Mouse (Mus musculus): ENCODE results near the gene Krcc1. TPM values are rescaled to one million over a fixed set of nuclear protein-coding genes. Genes with fewer than 3 reads are reported as not detected.

The Krcc1 gene
- 10 to 100 TPM; 69.7 to 76.0 TPM for total RNA-seq (2021)
- long read RNA-seq, experiment 1, transcript Krcc1-203 (3 exons, 1,687 nt) = major isoform, 81 of 88 reads
- long read RNA-seq, experiment 1, partial matches to known transcripts = 0 of 88 reads
- long read RNA-seq, experiment 1, other reads (novel, unspliced or antisense) = 6 of 88 reads
- long read RNA-seq, experiment 2, transcript Krcc1-203 (3 exons, 1,687 nt) = major isoform, 38 of 42 reads
- long read RNA-seq, experiment 2, partial matches to known transcripts = 0 of 42 reads
- long read RNA-seq, experiment 2, other reads (novel, unspliced or antisense) = 3 of 42 reads

DNA sequence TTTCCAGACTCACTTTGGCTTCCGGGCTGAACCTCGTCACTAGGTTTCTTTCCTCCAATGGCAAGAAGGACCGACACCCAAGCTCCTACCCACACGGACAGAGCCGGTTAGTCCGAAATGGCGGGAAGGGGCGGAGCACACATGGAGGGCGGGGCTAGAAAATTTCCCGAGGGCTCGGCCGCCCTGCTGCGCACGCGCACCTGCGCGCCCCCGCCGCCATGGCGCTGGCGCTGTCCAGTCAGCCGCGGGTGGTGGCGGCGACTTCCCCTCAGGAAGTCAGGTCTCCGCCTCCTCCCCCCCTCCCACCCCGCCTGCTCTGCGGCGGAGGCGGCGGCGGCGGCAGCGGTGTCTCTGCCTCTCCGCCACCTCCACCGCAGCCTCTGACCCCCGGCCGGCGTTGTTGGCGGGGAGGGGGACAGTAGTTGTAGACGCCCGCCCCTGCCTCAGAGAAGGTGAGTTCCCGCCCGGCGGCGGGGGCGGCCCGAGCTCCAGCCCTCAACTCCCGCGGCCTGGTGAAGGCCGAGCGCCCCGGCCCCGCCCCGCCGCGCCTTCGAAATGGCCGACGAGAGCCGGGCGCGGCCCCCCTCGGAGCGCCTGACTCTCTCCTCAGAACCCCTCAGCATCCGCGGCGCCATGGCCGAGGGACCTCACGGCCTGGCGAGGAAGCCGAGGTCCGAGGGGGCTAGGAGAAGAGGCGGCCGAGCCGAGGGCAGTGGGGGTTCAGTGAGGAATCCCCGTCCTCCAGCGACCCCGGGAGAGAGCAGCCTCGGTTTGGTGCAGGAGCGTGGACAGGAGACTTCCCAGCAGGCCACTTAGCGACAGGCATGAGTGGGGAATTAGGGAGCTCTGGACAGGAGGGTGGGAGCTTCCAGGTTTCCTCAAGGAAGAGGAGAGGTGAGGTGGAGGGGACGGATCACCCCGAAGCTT, at the start of gene Krcc1:
Krcc1 (plus strand) TSS at position 289 of the 927 bp plus-strand sequence.
- DNase-seq = peak; percentile 99

- no peak for DNase-seq
Observed at GRCm38 (mm10) chr6:71224184-71224943, 47.1 kb upstream of the Krcc1 start.

DNA sequence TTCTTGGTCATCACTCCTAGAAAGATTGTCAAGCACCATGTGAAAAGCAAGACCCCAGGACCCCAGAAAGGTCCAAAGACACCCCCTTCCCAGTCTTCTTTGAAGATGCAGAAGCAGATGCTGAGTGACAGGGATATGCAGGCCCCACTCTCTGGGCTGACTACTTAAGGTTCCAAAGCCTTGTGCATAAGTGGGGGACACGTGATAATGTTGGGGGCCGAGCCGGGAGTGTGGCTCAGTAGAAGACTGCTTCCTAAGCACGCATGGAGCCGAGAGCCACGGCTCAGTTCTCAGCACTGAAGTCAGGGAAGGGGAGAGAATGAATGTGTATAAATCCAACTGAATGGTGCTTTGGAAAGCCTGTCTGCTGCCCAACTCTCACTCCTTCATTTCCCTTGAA, 44.9 kb upstream of the Krcc1 start:
- DNase-seq = no peak

DNA sequence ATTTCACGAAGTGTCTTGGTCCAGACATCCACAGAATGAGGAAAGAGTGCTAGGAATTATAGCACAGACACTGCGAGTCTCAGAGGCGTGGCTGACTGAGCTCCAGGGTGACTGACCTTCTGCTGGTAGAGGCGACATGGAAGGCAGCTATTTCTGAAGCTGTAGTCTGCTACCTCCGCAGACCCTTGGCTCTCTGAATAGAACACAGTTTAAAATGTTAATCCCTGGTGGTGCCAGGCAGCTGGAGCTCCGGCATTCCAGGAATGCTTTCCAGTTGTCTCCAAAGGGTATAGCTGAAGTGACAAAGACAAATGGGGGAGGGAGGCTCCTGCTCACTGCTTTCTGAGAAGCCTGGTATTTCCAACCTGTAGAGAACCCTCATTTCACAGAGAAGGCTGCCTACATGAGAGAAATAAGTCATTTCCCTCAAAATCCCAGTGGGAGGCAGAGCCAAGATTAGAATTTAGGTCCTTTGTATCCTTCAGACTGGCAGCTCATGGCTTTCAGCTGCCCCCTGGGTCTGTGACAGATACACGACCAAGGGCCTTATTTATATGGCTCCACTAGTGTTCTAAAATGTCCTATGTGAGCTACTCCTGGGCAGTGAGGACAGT, 44.2 kb upstream of the Krcc1 start:
- DNase-seq = no peak

- no peak for DNase-seq
Observed at GRCm38 (mm10) chr6:71235121-71235520, 36.4 kb upstream of the Krcc1 start.

DNA sequence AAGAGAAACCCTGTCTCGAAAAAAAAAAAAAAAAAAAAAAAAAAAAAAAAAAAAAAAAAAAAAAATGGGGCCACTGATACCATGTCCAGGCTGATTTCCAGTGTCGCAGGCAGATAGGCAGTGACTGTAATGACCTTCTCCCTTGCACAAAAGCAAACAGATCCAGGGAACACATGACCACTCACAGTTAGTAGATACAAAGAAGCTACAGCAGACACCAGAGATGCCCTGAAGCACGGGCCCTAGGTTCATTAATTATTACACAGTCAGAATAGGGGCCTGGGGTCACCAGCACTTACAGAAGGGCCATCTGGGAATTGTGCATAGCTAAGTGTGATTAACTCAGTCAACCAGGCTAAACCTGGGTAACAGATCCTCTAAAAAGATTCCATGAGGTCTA, 35.5 kb upstream of the Krcc1 start:
- no peak for DNase-seq

DNA sequence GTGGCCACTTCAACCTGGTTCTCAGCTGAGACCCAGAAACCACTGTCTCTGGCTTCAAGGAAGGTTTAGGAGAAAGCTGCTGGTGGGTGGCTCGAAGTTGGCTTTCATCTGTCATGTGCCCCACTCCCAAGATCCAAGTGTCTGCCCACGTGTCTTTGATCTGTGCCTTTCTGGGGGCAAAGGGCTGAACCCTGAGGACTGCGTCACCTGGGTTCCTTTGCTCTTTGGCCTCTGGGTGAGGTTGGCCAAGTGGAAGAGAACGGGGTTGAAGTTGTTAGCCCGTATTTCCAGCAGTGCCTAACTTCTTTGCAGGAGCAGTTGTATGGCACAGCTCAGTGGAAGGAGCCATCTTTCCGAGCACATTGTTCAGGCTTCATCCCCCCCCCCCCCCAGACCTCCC, 35.0 kb upstream of the Krcc1 start:
- no peak for DNase-seq

- no peak for DNase-seq
Observed at GRCm38 (mm10) chr6:71237031-71237431, 34.4 kb upstream of the Krcc1 start.

DNA sequence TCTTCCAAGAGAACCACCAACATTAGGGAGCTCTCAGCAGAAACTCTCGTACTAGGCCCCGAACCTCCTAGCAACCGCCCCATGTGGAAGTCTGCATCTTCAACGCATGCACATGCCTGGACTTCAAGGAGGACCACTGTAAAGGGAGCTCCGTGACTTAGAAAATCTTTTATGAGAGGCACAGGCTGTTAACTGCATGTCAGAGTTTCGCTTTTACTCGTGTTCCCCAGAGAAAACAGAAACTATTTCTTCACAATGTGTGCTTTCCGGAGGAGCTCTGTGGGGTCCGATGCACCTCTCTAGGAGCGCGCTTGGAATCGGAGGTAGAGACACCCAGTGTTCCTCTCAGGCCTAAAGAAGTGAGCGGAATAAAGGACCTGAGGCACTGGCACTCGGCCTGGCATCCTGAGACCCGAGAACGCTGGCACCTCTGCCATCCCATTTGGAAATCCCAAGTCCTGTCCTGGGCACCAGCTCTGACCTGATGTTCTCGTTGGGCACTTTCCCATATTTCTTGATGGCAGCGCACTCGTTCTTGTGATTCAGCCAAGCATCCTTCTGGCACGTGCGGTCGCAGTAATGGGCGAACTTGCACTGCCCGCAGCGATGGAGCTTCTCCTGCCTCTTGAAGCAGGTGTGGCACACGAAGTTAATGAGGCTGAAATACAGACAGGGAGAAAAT, 32.3 kb upstream of the Krcc1 start:
- peak; percentile 20 for DNase-seq

- DNase-seq = no peak
Observed at GRCm38 (mm10) chr6:71240831-71241230, 30.6 kb upstream of the Krcc1 start.

DNA sequence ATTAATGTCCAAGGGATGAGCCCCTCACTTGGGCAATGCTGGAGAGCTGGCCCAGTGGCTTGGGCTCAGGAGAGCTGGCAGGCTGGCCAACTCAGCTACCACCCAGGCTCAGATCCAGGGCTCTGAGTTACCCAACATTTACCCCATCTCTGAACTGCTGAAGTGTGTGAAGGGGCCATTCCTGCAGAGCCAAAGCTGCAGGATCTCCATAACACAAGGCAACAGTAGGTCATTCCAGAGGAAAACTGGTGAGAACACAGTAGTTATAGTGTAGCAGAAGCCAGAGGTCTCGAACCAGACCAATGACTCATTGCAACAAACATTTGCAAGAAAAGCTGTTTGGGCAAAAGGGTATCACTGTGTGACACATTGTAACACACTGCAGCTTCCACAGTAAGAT, 28.7 kb upstream of the Krcc1 start:
- peak; percentile 27 for DNase-seq

DNA sequence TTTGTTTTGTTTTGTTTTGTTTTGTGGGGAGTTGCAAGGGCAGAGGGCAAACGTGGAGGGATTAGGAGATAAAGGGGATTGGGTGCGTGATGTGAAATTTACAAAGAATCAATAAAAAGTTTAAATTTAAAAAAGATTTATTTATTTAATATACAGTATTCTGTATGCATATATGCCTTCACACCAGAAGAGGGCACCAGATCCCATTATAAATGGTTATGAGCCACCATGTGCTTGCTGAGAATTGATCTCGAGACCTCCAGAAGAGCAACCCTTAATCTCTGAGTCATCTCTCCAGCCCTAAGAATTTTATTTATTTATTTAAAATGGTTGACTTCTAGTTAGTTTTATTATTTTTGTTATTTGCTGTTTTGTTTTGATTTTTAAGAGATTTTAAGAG, 28.2 kb upstream of the Krcc1 start:
- DNase-seq = no peak

GRCm38 (mm10) chr6:71248420-71248819, 23.1 kb upstream of the Krcc1 start:
- DNase-seq = no peak

DNA sequence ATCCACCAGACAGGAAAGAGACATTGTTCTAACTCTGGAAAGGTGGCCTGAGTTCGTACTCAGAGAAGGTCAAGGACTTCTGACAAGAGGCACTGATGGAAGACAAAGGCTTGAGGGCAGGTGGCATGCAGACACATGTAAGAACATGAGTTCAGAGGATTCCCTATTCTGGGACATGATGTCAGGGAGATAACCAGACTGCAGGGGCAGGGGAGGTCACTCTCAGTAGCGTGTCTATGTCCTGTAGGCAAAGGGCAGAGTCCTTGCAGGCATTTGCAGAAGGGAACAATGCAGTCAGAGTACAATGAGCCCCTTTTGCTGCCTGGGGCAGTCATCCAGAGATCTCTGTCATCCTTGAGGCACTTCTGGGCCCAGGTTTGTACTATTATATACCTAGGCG, 21.9 kb upstream of the Krcc1 start:
- no peak for DNase-seq

GRCm38 (mm10) chr6:71250951-71251350, 20.5 kb upstream of the Krcc1 start:
- no peak for DNase-seq

DNA sequence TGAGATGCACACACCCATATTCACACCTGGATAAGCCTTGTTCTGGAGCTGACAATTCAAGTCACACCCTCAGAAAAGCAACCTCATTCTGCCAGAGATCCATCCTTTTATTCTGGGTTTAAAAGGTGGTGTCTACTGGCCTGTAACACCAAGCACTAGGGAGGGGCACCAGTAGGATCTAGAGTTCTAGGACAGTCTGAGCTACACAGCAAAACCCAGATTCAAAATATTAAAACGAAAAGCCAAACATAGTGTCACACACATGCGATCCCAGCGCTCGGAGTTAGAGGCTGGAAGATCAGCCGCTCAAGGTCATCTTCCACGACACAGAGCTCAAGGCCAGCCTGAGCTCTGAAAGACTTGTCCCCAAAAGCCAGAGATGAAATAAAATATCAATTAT, 17.0 kb upstream of the Krcc1 start:
- DNase-seq = no peak

DNA sequence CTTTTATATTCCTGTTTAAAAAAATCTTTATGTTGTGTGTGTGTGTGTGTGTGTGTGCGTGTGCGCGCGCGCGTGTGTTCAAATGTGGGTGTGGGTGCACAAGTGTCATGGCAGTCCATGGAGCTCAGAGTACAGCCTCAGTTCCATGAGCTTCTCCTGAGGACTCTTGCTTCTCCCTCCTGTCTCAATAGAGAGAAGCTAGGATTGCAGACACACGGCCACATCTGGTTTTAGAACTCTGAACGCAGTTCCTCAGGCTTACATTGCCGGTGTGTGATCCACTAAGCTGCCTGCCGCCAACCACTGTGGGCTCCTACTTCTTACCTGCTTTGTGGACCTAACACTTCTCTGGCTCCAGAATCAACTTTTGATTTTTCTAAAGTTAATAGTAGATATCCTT, 15.3 kb upstream of the Krcc1 start:
- DNase-seq = no peak

GRCm38 (mm10) chr6:71257375-71257774, 14.1 kb upstream of the Krcc1 start:
- no peak for DNase-seq

DNA sequence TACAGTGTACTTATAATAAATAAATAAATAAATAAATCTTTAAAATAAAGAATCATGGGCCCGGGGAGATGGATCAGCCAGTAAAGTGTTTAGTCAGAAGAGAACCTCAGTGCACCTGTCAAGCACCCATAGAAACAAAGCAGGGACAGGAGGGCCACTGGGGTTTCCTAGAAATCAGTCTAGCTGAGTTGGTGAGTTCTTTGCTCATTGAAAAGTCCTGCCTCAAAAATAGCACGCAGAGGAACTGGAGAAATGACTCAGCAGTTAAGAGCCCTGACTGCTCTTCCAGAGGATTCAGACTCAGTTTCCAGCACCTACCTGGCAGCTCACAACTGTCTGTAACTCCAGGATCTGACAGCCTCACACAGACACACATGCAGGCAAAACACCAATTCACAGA, 12.9 kb upstream of the Krcc1 start:
- no peak for DNase-seq

DNA sequence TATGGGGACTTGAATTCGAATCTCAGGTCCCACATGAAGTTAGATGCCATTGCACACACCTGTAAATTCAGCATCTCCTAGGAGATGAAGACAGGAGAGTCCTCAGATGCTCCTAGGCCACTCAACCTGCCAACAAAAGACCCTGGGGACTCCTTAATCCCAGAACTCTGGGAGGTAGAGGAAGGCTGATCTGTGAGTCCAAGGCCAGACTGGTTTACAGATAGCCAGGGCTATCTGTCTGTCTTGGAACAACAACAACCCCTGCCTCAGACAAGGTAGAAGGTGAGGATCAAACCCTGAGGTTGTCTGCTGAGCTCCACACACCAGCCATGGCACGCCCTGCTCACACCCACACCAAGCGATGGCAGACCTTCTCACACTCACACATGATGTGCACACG, 12.3 kb upstream of the Krcc1 start:
- no peak for DNase-seq

- no peak for DNase-seq
Observed at GRCm38 (mm10) chr6:71260051-71260640, 11.3 kb upstream of the Krcc1 start.
